Mouse (Mus musculus) ES-Bruce4 (cell line): ENCODE measurements around the gene Plb1. TPM values are rescaled to one million over a fixed set of nuclear protein-coding genes. Genes with fewer than 3 reads are reported as not detected.

ENCODE experiments used
- H3K27ac ChIP-seq: 2 replicates; pipeline ENCODE4 v1.5.1; 2012; ENCODE audit warnings: low read length, inconsistent platforms; ENCODE audit not compliant: insufficient read depth
- H3K27me3 ChIP-seq: 2 replicates; pipeline ENCODE4 v1.6.1; 2012; ENCODE audit warnings: mild to moderate bottlenecking, low read length, inconsistent platforms; ENCODE audit not compliant: control insufficient read depth, poor library complexity, insufficient read depth, severe bottlenecking
- H3K36me3 ChIP-seq: 2 replicates; pipeline ENCODE4 v1.6.1; 2012; ENCODE audit warnings: inconsistent platforms, mild to moderate bottlenecking, low read length, moderate library complexity; ENCODE audit not compliant: control insufficient read depth, poor library complexity, insufficient read depth, severe bottlenecking
- H3K4me1 ChIP-seq: one replicate; pipeline ENCODE4 v1.8.1; 2011; ENCODE audit warnings: low read length; ENCODE audit not compliant: control insufficient read depth, insufficient read depth
- H3K4me3 ChIP-seq: 2 replicates; pipeline ENCODE4 v1.5.1; 2011; ENCODE audit warnings: low read depth, mild to moderate bottlenecking, low read length
- H3K9ac ChIP-seq: 2 replicates; pipeline ENCODE4 v1.6.1; 2012; ENCODE audit warnings: low read depth, mild to moderate bottlenecking, inconsistent platforms; ENCODE audit not compliant: poor library complexity, severe bottlenecking
- H3K9me3 ChIP-seq: replicated peaks from 2 replicates; pipeline ENCODE4 v1.6.1; 2012; ENCODE audit warnings: mild to moderate bottlenecking, low read length, inconsistent platforms; ENCODE audit not compliant: control insufficient read depth, poor library complexity, insufficient read depth, severe bottlenecking
- CTCF ChIP-seq: IDR thresholded peaks from one replicate; pipeline ENCODE4 v1.8.1; 2011; ENCODE audit warnings: low read depth, low read length
- EP300 ChIP-seq: IDR thresholded peaks from 2 replicates; pipeline ENCODE4 v1.6.1; 2011; ENCODE audit warnings: low read depth, low read length; ENCODE audit not compliant: insufficient read depth
- POLR2A ChIP-seq: IDR thresholded peaks from one replicate; pipeline ENCODE4 v1.8.1; 2011; ENCODE audit warnings: low read length; ENCODE audit not compliant: insufficient read depth
- polyA plus RNA-seq: library from polyadenylated mRNA; stranded (reverse); fragments of >200 nt; gene quantifications from 2 replicates; pipeline ENCODE4 v1.2.4, GENCODE M21; 2011; ENCODE audit warnings: low read depth; ENCODE audit not compliant: missing spikeins, insufficient read depth, insufficient read length

Gene Plb1
- polyA plus RNA-seq, 1 experiment, result not detected

GRCm38 (mm10) chr5:32328139-32328538 is 95.6 kb downstream of the Plb1 start:
- Histone ChIP-seq H3K9ac (no peak overlapping the region), H3K9me3 (no peaks in the 10 kb centered on the region)

GRCm38 (mm10) chr5:32332591-32332990 is 100.1 kb downstream of the Plb1 start:
- Histone ChIP-seq H3K4me3 (no peak overlapping the region), H3K27ac (no peak overlapping the region), H3K36me3 (no peaks in the 10 kb centered on the region), H3K9me3 (no peaks in the 10 kb centered on the region), H3K9ac (no peak overlapping the region), H3K4me1 (no peaks in the 10 kb centered on the region), H3K27me3 (no peaks in the 10 kb centered on the region; the same call in 1 of the 2 replicates)
- TF ChIP-seq POLR2A, result no peak
- no peak for TF ChIP-seq CTCF
- no peak for TF ChIP-seq EP300

More at GRCm38 (mm10) chr5:32328139-32328538, 95.6 kb downstream of the Plb1 start:
- Histone ChIP-seq H3K27ac (no peak overlapping the region), H3K36me3 (no peaks in the 10 kb centered on the region), H3K4me1 (no peaks in the 10 kb centered on the region), H3K27me3 (no peaks in the 10 kb centered on the region; the same call in 1 of the 2 replicates), H3K4me3 (no peak overlapping the region)
- TF ChIP-seq CTCF, result no peak
- TF ChIP-seq EP300, result no peak
- TF ChIP-seq POLR2A, result no peak

GRCm38 (mm10) chr5:32335172-32335571 is 102.7 kb downstream of the Plb1 start:
- H3K4me3 ChIP-seq, result no peak overlapping the region
- H3K27me3 ChIP-seq, result no peaks in the 10 kb centered on the region
- TF ChIP-seq CTCF (no peak), POLR2A (no peak), EP300 (no peak)
- H3K27ac ChIP-seq, result no peak overlapping the region
- H3K9me3 ChIP-seq, result no peaks in the 10 kb centered on the region
- H3K9ac ChIP-seq, result no peak overlapping the region
- H3K4me1 ChIP-seq, result no peaks in the 10 kb centered on the region
- no peaks in the 10 kb centered on the region for H3K36me3 ChIP-seq

GRCm38 (mm10) chr5:32336092-32336491 is 103.6 kb downstream of the Plb1 start:
- H3K27ac ChIP-seq, result no peak overlapping the region
- H3K27me3 ChIP-seq, result no peaks in the 10 kb centered on the region
- TF ChIP-seq POLR2A, result no peak
- no peak for TF ChIP-seq EP300
- TF ChIP-seq CTCF, result no peak
- H3K4me1 ChIP-seq, result no peaks in the 10 kb centered on the region
- no peaks in the 10 kb centered on the region for H3K9me3 ChIP-seq
- no peak overlapping the region for H3K9ac ChIP-seq
- no peaks in the 10 kb centered on the region for H3K36me3 ChIP-seq
- no peak overlapping the region for H3K4me3 ChIP-seq

- H3K27me3 ChIP-seq, result no peaks in the 10 kb centered on the region
- H3K4me3 ChIP-seq, result no peak overlapping the region
- no peaks in the 10 kb centered on the region for H3K4me1 ChIP-seq
Observed at GRCm38 (mm10) chr5:32337336-32337735, 104.8 kb downstream of the Plb1 start.

GRCm38 (mm10) chr5:32338339-32338738 is 105.8 kb downstream of the Plb1 start:
- Histone ChIP-seq H3K9ac (no peak overlapping the region), H3K9me3 (no peaks in the 10 kb centered on the region), H3K36me3 (no peaks in the 10 kb centered on the region), H3K27me3 (no peaks in the 10 kb centered on the region), H3K4me3 (no peak overlapping the region), H3K27ac (no peak overlapping the region), H3K4me1 (no peaks in the 10 kb centered on the region)
- TF ChIP-seq EP300 (no peak), CTCF (no peak), POLR2A (no peak)

More at GRCm38 (mm10) chr5:32337336-32337735, 104.8 kb downstream of the Plb1 start:
- no peak for TF ChIP-seq EP300
- no peak for TF ChIP-seq POLR2A
- TF ChIP-seq CTCF, result no peak
- Histone ChIP-seq H3K9ac (no peak overlapping the region), H3K36me3 (no peaks in the 10 kb centered on the region), H3K9me3 (no peaks in the 10 kb centered on the region), H3K27ac (no peak overlapping the region)
